Comparison of ENCODE assay signal across 28 mouse cellular contexts in genomic region chr10:38516636-38517035, GRCm38 (mm10).
DNase-seq lines count a peak whose midpoint lies in the region; ATAC-seq and TF ChIP-seq lines count a peak whose summit lies in the region.
"Had no signal": no experiment of that assay in that cellular context is flagged by ENCODE, and none has a peak within 500 bp of the region (broad histone marks: within the 10 kb centered on the region; RNA-seq: fewer than 3 reads in every experiment).

No protein-coding gene starts in this region.

- H3K27me3 ChIP-seq in lung, embryonic 14.5 days (ENCODE audit: insufficient read depth, low read length) = no peaks in the 10 kb centered on the region
- H3K27me3 ChIP-seq in embryonic facial prominence, embryonic 14.5 days (replicated peaks; ENCODE audit: control insufficient read depth, insufficient read depth, low read length) = no peaks in the 10 kb centered on the region
- no peaks in the 10 kb centered on the region for H3K27me3 ChIP-seq in kidney, embryonic 16.5 days (ENCODE audit: insufficient read depth, low read length)
- H3K27me3 ChIP-seq: embryonic facial prominence, embryonic 12.5 days; forebrain, embryonic 13.5 days; heart, embryonic 12.5 days; heart, embryonic 15.5 days; hindbrain, embryonic 15.5 days had no signal

- H3K9ac ChIP-seq in lung, embryonic 14.5 days = no peak overlapping the region
- no peak overlapping the region for H3K9ac ChIP-seq in embryonic facial prominence, embryonic 14.5 days (ENCODE audit: low read depth, low read length)
- H3K9ac ChIP-seq in kidney, embryonic 16.5 days (replicated peaks; ENCODE audit: low read length) = no peak overlapping the region
- H3K9ac ChIP-seq: embryonic facial prominence, embryonic 12.5 days; forebrain, embryonic 13.5 days; heart, embryonic 12.5 days; heart, embryonic 15.5 days; hindbrain, embryonic 15.5 days had no signal

- H3K36me3 ChIP-seq in lung, embryonic 14.5 days (ENCODE audit: insufficient read depth) = no peaks in the 10 kb centered on the region
- H3K36me3 ChIP-seq in embryonic facial prominence, embryonic 14.5 days (ENCODE audit: control insufficient read depth, insufficient read depth, low read length) = no peaks in the 10 kb centered on the region
- H3K36me3 ChIP-seq in kidney, embryonic 16.5 days (ENCODE audit: insufficient read depth, low read length) = no peaks in the 10 kb centered on the region
- H3K36me3 ChIP-seq: embryonic facial prominence, embryonic 12.5 days; forebrain, embryonic 10.5 days; heart, embryonic 12.5 days; heart, embryonic 15.5 days; hindbrain, embryonic 15.5 days had no signal

- 54% methylated on average over 2 of the region's 2 CpGs for WGBS in lung, embryonic 14.5 days
- 47% methylated on average over 2 of the region's 2 CpGs for WGBS in embryonic facial prominence, embryonic 14.5 days
- 73% methylated on average over 2 of the region's 2 CpGs for WGBS in kidney, embryonic 16.5 days

- no peaks in the 10 kb centered on the region for H3K4me1 ChIP-seq in lung, embryonic 14.5 days (ENCODE audit: insufficient read depth)
- no peaks in the 10 kb centered on the region for H3K4me1 ChIP-seq in embryonic facial prominence, embryonic 14.5 days (ENCODE audit: control insufficient read depth, insufficient read depth, low read length)
- no peaks in the 10 kb centered on the region for H3K4me1 ChIP-seq in kidney, embryonic 16.5 days (ENCODE audit: insufficient read depth, low read length)
- H3K4me1 ChIP-seq: embryonic facial prominence, embryonic 12.5 days; forebrain, embryonic 10.5 days; forebrain, embryonic 13.5 days; heart, embryonic 12.5 days; heart, embryonic 15.5 days; hindbrain, embryonic 15.5 days had no signal

- no peak overlapping the region for H3K4me3 ChIP-seq in lung, embryonic 14.5 days (ENCODE audit: low read depth, low read length)
- no peak overlapping the region for H3K4me3 ChIP-seq in embryonic facial prominence, embryonic 14.5 days (ENCODE audit: low read depth, low read length)
- H3K4me3 ChIP-seq in kidney, embryonic 16.5 days (ENCODE audit: low read length) = no peak overlapping the region
- H3K4me3 ChIP-seq: embryonic facial prominence, embryonic 12.5 days; erythroblast, embryonic 14.5 days; forebrain, embryonic 10.5 days; forebrain, embryonic 13.5 days; heart, embryonic 12.5 days; heart, embryonic 15.5 days; hindbrain, embryonic 15.5 days had no signal

- H3K9me3 ChIP-seq in lung, embryonic 14.5 days (ENCODE audit: low read depth, low read length) = no peaks in the 10 kb centered on the region
- H3K9me3 ChIP-seq in embryonic facial prominence, embryonic 14.5 days (ENCODE audit: control insufficient read depth, low read length) = no peaks in the 10 kb centered on the region
- H3K9me3 ChIP-seq in kidney, embryonic 16.5 days (ENCODE audit: low read length) = no peaks in the 10 kb centered on the region
- H3K9me3 ChIP-seq: embryonic facial prominence, embryonic 12.5 days; forebrain, embryonic 10.5 days; forebrain, embryonic 13.5 days; heart, embryonic 12.5 days; heart, embryonic 15.5 days; hindbrain, embryonic 15.5 days had no signal

- no peak overlapping the region for H3K4me2 ChIP-seq in lung, embryonic 14.5 days
- no peak overlapping the region for H3K4me2 ChIP-seq in embryonic facial prominence, embryonic 14.5 days (ENCODE audit: low read depth, low read length)
- no peak overlapping the region for H3K4me2 ChIP-seq in kidney, embryonic 16.5 days (replicated peaks; ENCODE audit: low read depth, low read length)
- H3K4me2 ChIP-seq: embryonic facial prominence, embryonic 12.5 days; forebrain, embryonic 13.5 days; heart, embryonic 12.5 days; heart, embryonic 15.5 days; hindbrain, embryonic 15.5 days had no signal

- TF ChIP-seq CTCF in lung, embryonic 14.5 days (IDR thresholded peaks at IDR 0.05; ENCODE audit: low read depth) = no peak

- intact Hi-C loops in heart, postnatal 10 days (cut with DNase I) = no loop called here

- H3K27ac ChIP-seq in lung, embryonic 14.5 days (ENCODE audit: low read depth) = no peak overlapping the region
- peak overlapping the region; percentile 52; the same call in 1 of the 2 replicates for H3K27ac ChIP-seq in embryonic facial prominence, embryonic 14.5 days (replicated peaks; ENCODE audit: low read depth, low read length)
- no peak overlapping the region for H3K27ac ChIP-seq in kidney, embryonic 16.5 days (ENCODE audit: low read length)
- H3K27ac ChIP-seq: embryonic facial prominence, embryonic 12.5 days; forebrain, embryonic 10.5 days; forebrain, embryonic 13.5 days; heart, embryonic 15.5 days; hindbrain, embryonic 15.5 days had no signal

- no peak for ATAC-seq in lung, embryonic 14.5 days (ENCODE audit: insufficient read depth)
- no peak for ATAC-seq in embryonic facial prominence, embryonic 14.5 days (ENCODE audit: low read depth)
- no peak for ATAC-seq in kidney, embryonic 16.5 days (ENCODE audit: low FRiP score, low TSS enrichment)
- ATAC-seq: activated CD4-positive, CD25-positive, alpha-beta regulatory T cell, adult 4 months; forebrain, embryonic 13.5 days; forebrain, embryonic 16.5 days; intestine, postnatal 0 days had no signal

- peak; percentile 1 for DNase-seq in lung, embryonic 14.5 days
- DNase-seq in lung, postnatal 4 days = no peak
- DNase-seq in NIH3T3 (ENCODE audit: low read depth) = peak; percentile 82
- DNase-seq in embryonic facial prominence, embryonic 14.5 days (ENCODE audit: low spot score) = peak; percentile 65
- peak; percentile 69 for DNase-seq in fibroblast of lung, adult 2 months (ENCODE audit: low read depth)
- DNase-seq in heart, postnatal 10 days = no peak
- no peak for DNase-seq in spleen, adult 12 weeks (ENCODE audit: low spot score)
- DNase-seq: adrenal gland, adult 8-10 months; adrenal gland, postnatal 25 days; cerebellum, adult 18-20 months; cerebellum, adult 9-10 months; cerebellum, postnatal 25 days; gastrocnemius, postnatal 25 days; heart, adult 18-20 months; heart, postnatal 14 days; heart, postnatal 4 days; kidney, adult 2 months had no signal

Comparison
In these comparisons a context has a peak if more than half of its experiments do, and no peak if none do; other contexts are left out.
1. DNase-seq: peak in lung, embryonic 14.5 days (single experiment), NIH3T3 (single experiment), embryonic facial prominence, embryonic 14.5 days (single experiment) and fibroblast of lung, adult 2 months (single experiment); none in lung, postnatal 4 days (0 of 2), heart, postnatal 10 days (0 of 2) and spleen, adult 12 weeks (single experiment).